Mouse (Mus musculus): ENCODE measurements around the gene Rad50. TPM values are rescaled to one million over a fixed set of nuclear protein-coding genes. Genes with fewer than 3 reads are reported as not detected.

Rad50 gene
- 25.6 TPM in 2 replicates for polyA plus RNA-seq (2016; fragmentation: Nextera tagmentation; extraction: Ambion mirVana)

- Histone ChIP-seq H3K27me3 (replicated peaks) (no peaks in the 10 kb centered on the region), H3K9me3 (replicated peaks) (no peaks in the 10 kb centered on the region), H3K27ac (peak within 1 kb of the TSS; percentile 93), H3K9ac (peak within 1 kb of the TSS; percentile 86), H3K4me3 (peak within 1 kb of the TSS; percentile 82), H3K4me1 (peaks cover 32% of the 10 kb centered on the region), H3K4me2 (peak within 1 kb of the TSS; percentile 95), H3K36me3 (peaks cover 21% of the 10 kb centered on the region)
- ATAC-seq, result peak; percentile 95
- 3% methylated on average over 55 of the region's 55 CpGs for WGBS (ENCODE audit: insufficient replicate concordance)
These were observed at the start of gene Rad50 for GRCm38 (mm10) chr11:53706934-53707717. Rad50 (minus strand) TSS chr11:53707319.

GRCm38 (mm10) chr11:53755011-53755595, 48.0 kb upstream of the Rad50 start:
- Histone ChIP-seq H3K36me3 (no peaks in the 10 kb centered on the region), H3K4me3 (no peak overlapping the region), H3K27me3 (replicated peaks) (no peaks in the 10 kb centered on the region), H3K27ac (no peak overlapping the region), H3K9me3 (replicated peaks) (no peaks in the 10 kb centered on the region), H3K9ac (no peak overlapping the region), H3K4me1 (peaks cover 18% of the 10 kb centered on the region), H3K4me2 (no peak overlapping the region)
- no peak for ATAC-seq
- 70% methylated on average over 12 of the region's 12 CpGs for WGBS (ENCODE audit: insufficient replicate concordance)

- Histone ChIP-seq H3K4me3 (no peak overlapping the region), H3K36me3 (no peaks in the 10 kb centered on the region), H3K9ac (no peak overlapping the region), H3K9me3 (replicated peaks) (no peaks in the 10 kb centered on the region), H3K4me1 (no peaks in the 10 kb centered on the region), H3K27ac (no peak overlapping the region), H3K4me2 (no peak overlapping the region), H3K27me3 (replicated peaks) (no peaks in the 10 kb centered on the region)
- no peak for ATAC-seq
- 52% methylated on average over 5 of the region's 5 CpGs for whole genome bisulfite sequencing (ENCODE audit: insufficient replicate concordance)
These were observed 42.7 kb upstream of the Rad50 start for GRCm38 (mm10) chr11:53749716-53750352.

GRCm38 (mm10) chr11:53749306-53749705, 42.2 kb upstream of the Rad50 start:
- no peak overlapping the region for H3K9ac ChIP-seq
- WGBS (ENCODE audit: insufficient replicate concordance), result 63% methylated on average over 4 of the region's 4 CpGs
- no peak overlapping the region for H3K4me3 ChIP-seq
- no peaks in the 10 kb centered on the region for H3K27me3 ChIP-seq (replicated peaks)
- no peak for ATAC-seq
- H3K36me3 ChIP-seq, result no peaks in the 10 kb centered on the region
- no peak overlapping the region for H3K4me2 ChIP-seq
- H3K27ac ChIP-seq, result no peak overlapping the region
- no peaks in the 10 kb centered on the region for H3K9me3 ChIP-seq (replicated peaks)
- no peaks in the 10 kb centered on the region for H3K4me1 ChIP-seq

GRCm38 (mm10) chr11:53748614-53749013, 41.5 kb upstream of the Rad50 start:
- no peak overlapping the region for H3K27ac ChIP-seq
- H3K4me2 ChIP-seq, result no peak overlapping the region
- no peak for ATAC-seq
- 40% methylated on average over 6 of the region's 6 CpGs for WGBS (ENCODE audit: insufficient replicate concordance)
- no peaks in the 10 kb centered on the region for H3K27me3 ChIP-seq (replicated peaks)
- H3K9ac ChIP-seq, result no peak overlapping the region
- no peaks in the 10 kb centered on the region for H3K36me3 ChIP-seq
- no peaks in the 10 kb centered on the region for H3K4me1 ChIP-seq
- no peaks in the 10 kb centered on the region for H3K9me3 ChIP-seq (replicated peaks)
- H3K4me3 ChIP-seq, result no peak overlapping the region

- no peak overlapping the region for H3K4me3 ChIP-seq
- H3K4me2 ChIP-seq, result no peak overlapping the region
- H3K27me3 ChIP-seq (replicated peaks), result no peaks in the 10 kb centered on the region
- H3K4me1 ChIP-seq, result no peaks in the 10 kb centered on the region
- H3K9ac ChIP-seq, result no peak overlapping the region
- 47% methylated on average over 9 of the region's 9 CpGs for WGBS (ENCODE audit: insufficient replicate concordance)
- H3K27ac ChIP-seq, result no peak overlapping the region
- H3K9me3 ChIP-seq (replicated peaks), result no peaks in the 10 kb centered on the region
- ATAC-seq, result no peak
- no peaks in the 10 kb centered on the region for H3K36me3 ChIP-seq
These were observed 40.9 kb upstream of the Rad50 start for GRCm38 (mm10) chr11:53747985-53748384.

- no peak for ATAC-seq
- H3K4me3 ChIP-seq, result no peak overlapping the region
These were observed 38.1 kb upstream of the Rad50 start for GRCm38 (mm10) chr11:53745260-53745659.

GRCm38 (mm10) chr11:53742353-53742752, 35.2 kb upstream of the Rad50 start:
- ATAC-seq, result no peak
- no peaks in the 10 kb centered on the region for H3K4me1 ChIP-seq
- no peaks in the 10 kb centered on the region for H3K27me3 ChIP-seq (replicated peaks)
- no peaks in the 10 kb centered on the region for H3K36me3 ChIP-seq
- no peak overlapping the region for H3K4me2 ChIP-seq
- 37% methylated on average over 5 of the region's 5 CpGs for WGBS (ENCODE audit: insufficient replicate concordance)
- no peak overlapping the region for H3K4me3 ChIP-seq
- no peak overlapping the region for H3K9ac ChIP-seq
- H3K27ac ChIP-seq, result no peak overlapping the region
- H3K9me3 ChIP-seq (replicated peaks), result no peaks in the 10 kb centered on the region

More at GRCm38 (mm10) chr11:53745260-53745659, 38.1 kb upstream of the Rad50 start:
- H3K4me1 ChIP-seq, result no peaks in the 10 kb centered on the region
- no peak overlapping the region for H3K27ac ChIP-seq
- 59% methylated on average over 2 of the region's 2 CpGs for WGBS (ENCODE audit: insufficient replicate concordance)
- H3K27me3 ChIP-seq (replicated peaks), result no peaks in the 10 kb centered on the region
- H3K4me2 ChIP-seq, result no peak overlapping the region
- no peak overlapping the region for H3K9ac ChIP-seq
- H3K9me3 ChIP-seq (replicated peaks), result no peaks in the 10 kb centered on the region
- H3K36me3 ChIP-seq, result no peaks in the 10 kb centered on the region

- 0 out of 2 replicates have a peak, but pooled peaks cover 7% of the 10 kb centered on the region for H3K4me1 ChIP-seq
- no peaks in the 10 kb centered on the region for H3K36me3 ChIP-seq
- no peaks in the 10 kb centered on the region for H3K27me3 ChIP-seq (replicated peaks)
- H3K27ac ChIP-seq, result no peak overlapping the region
- peak; percentile 67 for ATAC-seq
- WGBS (ENCODE audit: insufficient replicate concordance), result 28% methylated on average over 6 of the region's 6 CpGs
- no peak overlapping the region for H3K4me2 ChIP-seq
- H3K9ac ChIP-seq, result no peak overlapping the region
- H3K9me3 ChIP-seq (replicated peaks), result no peaks in the 10 kb centered on the region
- H3K4me3 ChIP-seq, result no peak overlapping the region
These were observed 30.4 kb upstream of the Rad50 start for GRCm38 (mm10) chr11:53737573-53737946.

DNA sequence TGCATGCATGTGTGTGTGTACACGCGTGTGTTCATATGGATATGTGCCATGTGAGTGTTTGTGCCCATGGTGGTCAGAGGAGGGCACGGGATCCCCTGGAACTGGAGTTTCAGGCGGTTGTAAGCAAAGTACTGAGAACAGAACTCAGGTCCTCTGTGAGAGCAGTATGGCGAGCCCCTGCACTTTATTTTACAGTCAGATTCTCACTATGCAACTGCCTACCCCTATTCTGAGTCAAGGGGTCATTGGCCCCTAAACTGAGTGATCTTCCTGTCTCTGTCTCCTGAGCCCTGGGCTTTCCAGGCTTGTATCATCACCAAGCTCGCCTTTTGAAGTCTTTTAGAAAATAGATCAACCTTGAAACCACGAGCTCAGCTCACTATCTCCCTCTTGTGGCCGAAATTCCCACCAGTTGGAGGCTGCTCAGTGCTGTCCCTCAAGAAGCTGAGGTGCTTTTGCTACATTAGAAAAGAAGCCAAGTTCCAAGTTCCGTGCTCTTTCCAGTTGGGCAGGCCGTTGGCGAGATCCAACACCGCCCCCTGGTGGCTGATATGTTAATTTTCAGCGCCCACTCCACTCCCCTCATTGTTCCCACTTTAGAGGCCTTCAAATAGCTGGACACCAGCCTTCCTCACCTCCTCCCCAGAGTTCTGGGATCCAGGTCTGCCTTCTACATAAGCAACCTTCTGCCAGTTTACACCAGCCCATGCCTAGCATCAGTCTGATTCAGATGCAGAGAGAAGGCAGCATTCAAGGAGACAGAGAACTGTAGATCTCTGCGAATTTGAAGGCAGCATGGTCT, 29.9 kb upstream of the Rad50 start:
- Histone ChIP-seq H3K9ac (no peak overlapping the region), H3K4me2 (no peak overlapping the region), H3K4me1 (0 out of 2 replicates have a peak, but pooled peaks cover 7% of the 10 kb centered on the region), H3K4me3 (no peak overlapping the region), H3K27me3 (replicated peaks) (no peaks in the 10 kb centered on the region), H3K36me3 (no peaks in the 10 kb centered on the region), H3K9me3 (replicated peaks) (no peaks in the 10 kb centered on the region), H3K27ac (no peak overlapping the region)
- WGBS (ENCODE audit: insufficient replicate concordance), result 40% methylated on average over 14 of the region's 14 CpGs
- ATAC-seq, result peak; percentile 65; the same call in 1 of the 2 replicates

- 26% methylated on average over 17 of the region's 17 CpGs for WGBS (ENCODE audit: insufficient replicate concordance)
- H3K4me3 ChIP-seq, result peak overlapping the region; percentile 33
- peak; percentile 77; the same call in 1 of the 2 replicates for ATAC-seq
These were observed 28.6 kb upstream of the Rad50 start for GRCm38 (mm10) chr11:53735682-53736245.

More at GRCm38 (mm10) chr11:53735682-53736245, 28.6 kb upstream of the Rad50 start:
- H3K4me2 ChIP-seq, result peak overlapping the region; percentile 66
- H3K27me3 ChIP-seq (replicated peaks), result no peaks in the 10 kb centered on the region
- no peaks in the 10 kb centered on the region for H3K9me3 ChIP-seq (replicated peaks)
- H3K27ac ChIP-seq, result no peak overlapping the region
- no peaks in the 10 kb centered on the region for H3K36me3 ChIP-seq
- H3K4me1 ChIP-seq, result 0 out of 2 replicates have a peak, but pooled peaks cover 7% of the 10 kb centered on the region
- H3K9ac ChIP-seq, result no peak overlapping the region
